Mouse (Mus musculus) C2C12 (cell line): ENCODE measurements at regions not wholly inside any gene's neighbourhood (a gene's known extent, or its start where the extent isn't known, plus 50 kb on each side); places are given as distances from the start of the nearest gene placed in this dataset.

ENCODE experiments used
- CEBPB ChIP-seq: IDR thresholded peaks from one replicate; pipeline ENCODE4 v1.6.1; 2011; ENCODE audit warnings: low read depth, mild to moderate bottlenecking, control low read depth, moderate library complexity
- CTCF ChIP-seq: IDR thresholded peaks from one replicate; pipeline ENCODE4 v1.5.1; 2011; ENCODE audit not compliant: control insufficient read depth, insufficient read depth, insufficient read length
- MAX ChIP-seq: IDR thresholded peaks from one replicate; pipeline ENCODE4 v1.6.1; 2011; ENCODE audit warnings: mild to moderate bottlenecking, control low read depth
- MYOD1 ChIP-seq: IDR thresholded peaks from one replicate; pipeline ENCODE4 v1.6.1; 2011; ENCODE audit warnings: low read depth; ENCODE audit not compliant: control insufficient read depth, insufficient read length
- USF1 ChIP-seq: IDR thresholded peaks from one replicate; pipeline ENCODE4 v1.6.1; 2011; ENCODE audit warnings: low read depth, mild to moderate bottlenecking, control low read depth, moderate library complexity

GRCm38 (mm10) chr5:148619917-148620316 is 67.3 kb upstream of the Ubl3 start:
- TF ChIP-seq MYOD1 (no peak), CTCF (no peak), MAX (no peak), CEBPB (no peak), USF1 (no peak)
